Mouse (Mus musculus): ENCODE measurements around the gene Bicd2.
A peak's percentile ranks its signal among the peaks of the same experiment; 100 is the strongest.
"Not testable (repeated sequence)": the region's sequence is repeated elsewhere in the genome, so short reads cannot be mapped to it uniquely, and the experiment has no call there.

The Bicd2 gene

GRCm38 (mm10) chr13:49360906-49361406 lies 19.6 kb downstream of the Bicd2 start:
- DNase-seq (ENCODE audit: low spot score in 2 of 2) = no peak

DNA sequence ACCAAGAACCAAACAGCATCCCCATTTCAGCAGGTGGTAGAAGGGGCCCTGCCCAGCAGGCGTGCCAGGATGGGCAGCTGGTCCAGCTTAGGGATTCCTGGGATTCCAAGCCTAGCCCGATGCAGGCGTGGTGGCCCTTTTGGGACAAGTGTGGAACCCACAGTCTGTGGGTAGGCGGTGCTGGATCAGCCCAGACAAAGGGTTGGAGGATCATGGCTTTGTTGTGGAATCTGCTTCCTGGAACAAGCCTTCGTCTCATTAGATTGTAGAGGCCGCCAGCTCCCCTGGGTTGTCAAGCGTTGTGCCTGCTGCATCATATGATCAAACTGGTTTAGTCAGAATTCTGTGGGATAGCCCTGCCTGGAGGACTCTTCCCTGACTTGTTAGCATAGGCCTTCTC lies 21.0 kb downstream of the Bicd2 start:
- no peak for DNase-seq (ENCODE audit: low spot score in 2 of 2)

- no peak for DNase-seq (ENCODE audit: low spot score in 2 of 2)
Measured at GRCm38 (mm10) chr13:49362804-49363203, 21.4 kb downstream of the Bicd2 start.

GRCm38 (mm10) chr13:49364716-49365115 lies 23.3 kb downstream of the Bicd2 start:
- no peak for DNase-seq (ENCODE audit: low spot score in 2 of 2)

GRCm38 (mm10) chr13:49367657-49368440 lies 26.5 kb downstream of the Bicd2 start:
- no peak for DNase-seq (ENCODE audit: low spot score in 2 of 2)

- no peak for DNase-seq (ENCODE audit: low spot score in 2 of 2)
Measured at GRCm38 (mm10) chr13:49369404-49369803, 28.0 kb downstream of the Bicd2 start.

DNA sequence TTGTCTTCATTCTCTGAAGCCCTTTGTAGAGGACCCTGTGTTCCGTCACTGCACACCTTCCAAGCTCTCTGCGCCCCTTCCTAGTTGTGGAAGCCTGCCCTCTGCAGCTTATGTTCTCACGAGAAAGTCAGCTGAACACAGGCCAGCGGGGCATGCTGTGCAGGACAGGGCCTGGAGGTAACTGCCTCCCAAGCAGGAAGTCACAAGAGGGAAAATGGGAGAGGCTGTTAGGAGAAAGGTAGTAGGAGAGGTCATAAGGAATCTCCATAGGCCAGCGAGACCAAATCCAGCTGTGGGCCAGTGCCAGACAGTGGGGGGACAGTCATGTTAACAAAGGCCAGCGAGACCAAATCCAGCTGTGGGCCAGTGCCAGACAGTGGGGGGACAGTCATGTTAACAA lies 28.8 kb downstream of the Bicd2 start:
- not testable (repeated sequence) for DNase-seq (ENCODE audit: low spot score in 2 of 2)

GRCm38 (mm10) chr13:49370916-49371315 lies 29.5 kb downstream of the Bicd2 start:
- DNase-seq (ENCODE audit: low spot score in 2 of 2) = not testable (repeated sequence)

DNA sequence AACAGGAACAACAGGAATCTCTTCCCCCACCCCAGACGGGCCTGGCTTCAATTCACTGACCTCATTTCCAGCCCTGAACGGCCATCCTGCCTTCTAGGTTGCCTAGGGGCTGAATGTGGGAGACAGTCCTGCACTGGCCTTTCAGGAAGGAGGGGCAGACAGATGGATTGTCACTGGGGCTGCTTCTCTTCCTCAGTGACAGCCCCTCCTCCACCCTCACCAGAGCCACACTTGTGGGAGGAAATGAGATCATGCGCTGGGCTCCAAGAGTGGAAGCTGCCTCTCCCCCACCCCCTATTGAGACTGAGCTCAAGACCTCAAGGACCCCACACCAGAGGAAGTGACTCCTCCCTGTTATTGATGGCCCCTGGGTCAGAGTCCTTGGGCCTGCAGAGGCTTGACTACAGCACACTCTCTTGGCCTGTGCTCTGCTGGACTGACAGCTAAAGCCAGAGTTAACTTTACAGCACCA lies 30.1 kb downstream of the Bicd2 start:
- DNase-seq (ENCODE audit: low spot score in 2 of 2) = peak; percentile 48 to 70

- DNase-seq (ENCODE audit: low spot score in 2 of 2) = no peak
Measured at GRCm38 (mm10) chr13:49372370-49373060, 31.1 kb downstream of the Bicd2 start.

GRCm38 (mm10) chr13:49374304-49374703 lies 32.9 kb downstream of the Bicd2 start:
- DNase-seq (ENCODE audit: low spot score in 2 of 2) = no peak

DNA sequence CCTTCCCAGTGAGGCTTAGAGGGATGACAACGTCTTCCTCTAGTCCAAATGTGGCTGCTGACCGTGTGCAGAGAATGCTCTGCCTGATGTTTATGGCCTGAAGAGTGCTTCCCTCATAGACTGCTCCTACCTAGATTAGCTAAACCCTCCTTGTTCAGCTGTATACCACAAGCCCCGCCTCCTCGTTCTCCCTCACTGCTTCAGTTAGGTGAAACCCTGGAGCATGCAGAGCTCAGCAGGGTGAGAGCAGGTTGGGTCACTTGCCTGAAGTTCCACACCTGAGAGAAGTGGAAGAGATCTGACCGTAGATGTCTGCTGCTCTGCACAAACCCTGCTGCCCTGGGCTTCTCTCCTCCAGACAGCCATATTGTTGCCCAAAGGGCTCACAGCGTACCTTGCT lies 33.3 kb downstream of the Bicd2 start:
- no peak for DNase-seq (ENCODE audit: low spot score in 2 of 2)

DNA sequence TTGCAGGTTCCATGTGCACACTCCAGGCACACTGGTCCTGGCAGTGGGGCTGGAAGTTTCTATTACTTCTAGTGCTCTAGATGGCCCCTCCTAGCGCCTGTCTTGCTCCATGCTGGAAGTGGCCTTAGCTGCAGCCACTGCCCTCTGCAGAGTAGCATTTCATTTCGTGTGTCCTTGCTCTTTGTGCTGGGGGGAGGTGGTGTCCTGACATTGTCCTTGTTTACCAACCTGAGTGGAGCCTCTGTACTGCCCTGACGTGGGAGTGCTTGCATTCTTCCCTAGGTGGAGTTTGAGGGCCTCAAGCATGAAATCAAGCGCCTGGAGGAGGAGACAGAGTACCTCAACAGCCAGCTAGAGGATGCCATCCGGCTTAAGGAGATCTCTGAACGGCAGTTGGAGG lies 36.2 kb downstream of the Bicd2 start:
- DNase-seq (ENCODE audit: low spot score in 2 of 2) = no peak

DNA sequence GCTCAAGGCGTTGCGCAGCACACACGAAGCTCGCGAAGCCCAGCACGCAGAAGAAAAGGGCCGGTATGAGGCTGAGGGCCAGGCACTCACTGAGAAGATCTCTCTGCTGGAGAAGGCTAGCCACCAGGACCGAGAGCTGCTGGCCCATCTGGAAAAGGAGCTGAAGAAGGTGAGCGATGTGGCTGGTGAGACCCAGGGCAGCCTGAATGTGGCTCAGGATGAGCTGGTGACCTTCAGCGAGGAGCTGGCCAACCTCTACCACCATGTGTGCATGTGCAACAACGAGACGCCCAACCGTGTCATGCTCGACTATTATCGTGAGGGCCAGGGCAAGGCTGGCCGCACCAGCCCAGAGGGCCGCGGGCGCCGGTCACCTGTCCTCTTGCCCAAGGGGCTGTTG lies 37.9 kb downstream of the Bicd2 start:
- no peak for DNase-seq (ENCODE audit: low spot score in 2 of 2)

GRCm38 (mm10) chr13:49381230-49381629 lies 39.8 kb downstream of the Bicd2 start:
- peak; percentile 59 to 79 for DNase-seq (ENCODE audit: low spot score in 2 of 2)

DNA sequence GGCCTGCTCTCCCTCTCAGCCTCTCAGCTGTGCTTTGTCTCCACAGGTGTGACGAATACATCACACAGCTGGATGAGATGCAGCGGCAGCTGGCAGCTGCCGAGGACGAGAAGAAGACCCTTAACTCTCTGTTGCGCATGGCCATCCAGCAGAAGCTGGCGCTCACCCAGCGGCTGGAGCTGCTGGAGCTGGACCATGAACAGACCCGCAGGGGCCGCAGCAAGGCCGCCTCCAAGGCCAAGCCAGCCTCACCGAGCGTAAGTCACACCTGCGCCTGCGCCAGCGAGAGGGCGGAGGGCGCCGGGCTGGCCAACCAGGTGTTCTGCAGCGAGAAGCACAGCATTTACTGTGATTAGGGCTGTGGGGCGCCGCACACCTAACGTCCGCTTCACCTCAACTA lies 41.6 kb downstream of the Bicd2 start:
- no peak for DNase-seq (ENCODE audit: low spot score in 2 of 2)

DNA sequence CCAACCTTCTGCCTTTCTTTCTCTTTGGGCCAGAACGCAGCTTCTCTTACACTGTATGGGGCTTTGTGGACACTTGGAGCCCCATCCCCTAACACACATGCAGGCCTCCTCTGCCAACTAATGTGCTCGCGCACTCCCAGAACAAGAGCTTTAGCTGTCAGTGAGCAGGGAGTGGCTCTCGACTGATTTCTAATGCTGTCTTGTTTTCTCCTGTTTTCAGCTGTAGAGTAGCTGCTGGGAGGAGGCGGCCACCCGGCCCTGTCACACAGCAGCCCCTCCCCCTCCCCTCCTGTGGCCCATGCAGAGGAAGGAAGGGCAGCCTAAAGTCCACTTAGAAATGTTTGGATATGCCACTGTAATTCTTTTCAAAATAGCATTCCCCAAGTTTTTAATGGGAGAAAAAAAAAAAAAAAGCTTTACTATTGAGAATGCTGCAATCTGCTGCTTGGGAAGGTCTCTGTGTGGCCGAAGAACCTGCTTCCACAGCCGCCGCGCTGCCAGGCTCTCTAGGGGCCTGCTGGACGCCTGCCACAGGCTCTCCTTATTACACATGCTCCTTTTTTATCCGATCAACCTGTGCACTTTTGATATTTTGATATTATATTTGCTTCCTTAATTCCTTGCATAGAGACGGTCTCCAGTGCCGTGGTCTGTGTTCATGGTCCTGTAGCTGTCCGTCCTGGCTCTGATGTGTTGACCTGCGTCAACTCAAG lies 43.5 kb downstream of the Bicd2 start:
- no peak for DNase-seq (ENCODE audit: low spot score in 2 of 2)

GRCm38 (mm10) chr13:49391374-49391773 lies 50.0 kb downstream of the Bicd2 start:
- DNase-seq (ENCODE audit: low spot score in 2 of 2) = no peak

GRCm38 (mm10) chr13:49393579-49393978 lies 52.2 kb downstream of the Bicd2 start:
- no peak for DNase-seq (ENCODE audit: low spot score in 2 of 2)

- DNase-seq (ENCODE audit: low spot score in 2 of 2) = no peak
Measured at GRCm38 (mm10) chr13:49394886-49395447, 53.6 kb downstream of the Bicd2 start.

GRCm38 (mm10) chr13:49396798-49397197 lies 55.4 kb downstream of the Bicd2 start:
- no peak for DNase-seq (ENCODE audit: low spot score in 2 of 2)

- no peak for DNase-seq (ENCODE audit: low spot score in 2 of 2)
Measured at GRCm38 (mm10) chr13:49398191-49398590, 56.8 kb downstream of the Bicd2 start.

Measured in frontal cortex, postnatal 10 days (tissue).